Mouse (Mus musculus) heart, adult 18-20 months (tissue): Measurements from ENCODE around the gene Cytip. TPM values are rescaled to one million over a fixed set of nuclear protein-coding genes. Genes with fewer than 3 reads are reported as not detected.

Experiments used
- DNase-seq, 2 experiments: peaks; one replicate each; pipeline ENCODE4 v3.0.0; 2021 to 2022; ENCODE audit warnings: mixed read lengths in 1 of 2
- total RNA-seq, 2 experiments: library from RNA; stranded (reverse); gene quantifications; 2 replicates each; pipeline ENCODE4 v1.2.3; 2021

Cytip gene
- total RNA-seq, 2 experiments from 2014 or later: 1.9 to 4.3 TPM

- no peak for DNase-seq
These were observed 88.3 kb downstream of the Cytip start for GRCm38 (mm10) chr2:58107046-58107445.

- no peak for DNase-seq
These were observed 100.5 kb downstream of the Cytip start for GRCm38 (mm10) chr2:58094818-58095217.

GRCm38 (mm10) chr2:58086420-58086819 is 108.9 kb downstream of the Cytip start:
- no peak for DNase-seq

GRCm38 (mm10) chr2:58079849-58080248 is 115.5 kb downstream of the Cytip start:
- peak; percentile 1 to 6 for DNase-seq

Other genes with a start within 250 kb of the Cytip start
- gene Galnt5, start 197.6 kb downstream of the Cytip start, total RNA-seq: under 1 TPM; 0.07 to 0.15 TPM
- not detected for gene Ermn, start 142.7 kb downstream of the Cytip start, total RNA-seq
- gene Acvr1c, start 162.4 kb upstream of the Cytip start, total RNA-seq: 1 to 10 TPM in 1 of 2 experiments, under 1 TPM in 1; 0.22 to 1.9 TPM